Mouse (Mus musculus) spleen, adult 2 months (tissue): ENCODE results near the gene Gm21244. TPM values are rescaled to one million over a fixed set of nuclear protein-coding genes. Genes with fewer than 3 reads are reported as not detected.
"Not testable (repeated sequence)": the region's sequence is repeated elsewhere in the genome, so short reads cannot be mapped to it uniquely, and the experiment has no call there.

Experiments
- DNase-seq, 2 experiments: peaks; one replicate each; pipeline versions ENCODE4 v3.0.0 to v3.0.0-alpha.2; 2012 to 2021; ENCODE audit warnings: low spot score in 2 of 2, low read depth in 1 of 2
- H3K27ac ChIP-seq: fragments of 200-500 bp; 2 replicates; pipeline ENCODE4 v1.5.1; 2012; ENCODE audit warnings: low read length, inconsistent platforms; ENCODE audit not compliant: insufficient read depth
- H3K27me3 ChIP-seq: fragments of 200-500 bp; 2 replicates; pipeline ENCODE4 v1.6.1; 2012; ENCODE audit warnings: mild to moderate bottlenecking, moderate library complexity, low read length, inconsistent platforms; ENCODE audit not compliant: control insufficient read depth, insufficient read depth
- H3K36me3 ChIP-seq: fragments of 200-500 bp; 2 replicates; pipeline ENCODE4 v1.6.1; 2012; ENCODE audit warnings: mild to moderate bottlenecking, low read length, inconsistent platforms; ENCODE audit not compliant: control insufficient read depth, insufficient read depth
- H3K4me1 ChIP-seq: fragments of 200-500 bp; 2 replicates; pipeline ENCODE4 v1.6.1; 2011; ENCODE audit warnings: inconsistent platforms; ENCODE audit not compliant: control insufficient read depth, insufficient read depth, insufficient read length
- H3K4me3 ChIP-seq: fragments of 200-500 bp; 2 replicates; pipeline ENCODE4 v1.5.1; 2011; ENCODE audit warnings: mild to moderate bottlenecking, inconsistent platforms; ENCODE audit not compliant: insufficient read depth, insufficient read length; ENCODE audit errors: extremely low read depth
- WGBS: fragments of 180-500 bp; shearing (Covaris S2); methylation state at CpG from one replicate; pipeline ENCODE4 v1.1.7; 2018; 5-methylcytosine and 5-hydroxymethylcytosine counted together
- polyA plus RNA-seq: library from polyadenylated mRNA; depleted of rRNA; stranded (reverse); fragments of >200 nt; gene quantifications from 2 replicates; pipeline ENCODE4 v1.2.3, GENCODE M21; 2012; rRNA removed

Gm21244 gene
- not detected in 2 replicates for polyA plus RNA-seq

GRCm38 (mm10) chrY:7169193-7169592 lies at the start of gene Gm21244:
Gene Gm21244 (minus strand): TSS chrY:7169293.
- H3K4me1 ChIP-seq, H3K27ac ChIP-seq, H3K27me3 ChIP-seq, H3K4me3 ChIP-seq, H3K36me3 ChIP-seq, DNase-seq: not testable (repeated sequence)
- no CpG with 5 or more reads among the region's 3 CpGs for WGBS

Other genes with a start within 250 kb of the Gm21244 start
- not detected in 2 replicates for gene Gm28998, start 84.5 kb upstream of the Gm21244 start, polyA plus RNA-seq
- not detected in 2 replicates for gene Gm21788, start 235.7 kb upstream of the Gm21244 start, polyA plus RNA-seq